Mouse (Mus musculus) neutrophil, adult 65 days (primary cell): ENCODE results near the gene Wfikkn2. TPM values are rescaled to one million over a fixed set of nuclear protein-coding genes. Genes with fewer than 3 reads are reported as not detected.

Experiments used
- total RNA-seq: library from RNA; stranded (reverse); gene quantifications from 2 replicates; pipeline ENCODE4 v1.2.4, GENCODE M21; 2023

Gene Wfikkn2
- total RNA-seq: not detected in 2 replicates

DNA sequence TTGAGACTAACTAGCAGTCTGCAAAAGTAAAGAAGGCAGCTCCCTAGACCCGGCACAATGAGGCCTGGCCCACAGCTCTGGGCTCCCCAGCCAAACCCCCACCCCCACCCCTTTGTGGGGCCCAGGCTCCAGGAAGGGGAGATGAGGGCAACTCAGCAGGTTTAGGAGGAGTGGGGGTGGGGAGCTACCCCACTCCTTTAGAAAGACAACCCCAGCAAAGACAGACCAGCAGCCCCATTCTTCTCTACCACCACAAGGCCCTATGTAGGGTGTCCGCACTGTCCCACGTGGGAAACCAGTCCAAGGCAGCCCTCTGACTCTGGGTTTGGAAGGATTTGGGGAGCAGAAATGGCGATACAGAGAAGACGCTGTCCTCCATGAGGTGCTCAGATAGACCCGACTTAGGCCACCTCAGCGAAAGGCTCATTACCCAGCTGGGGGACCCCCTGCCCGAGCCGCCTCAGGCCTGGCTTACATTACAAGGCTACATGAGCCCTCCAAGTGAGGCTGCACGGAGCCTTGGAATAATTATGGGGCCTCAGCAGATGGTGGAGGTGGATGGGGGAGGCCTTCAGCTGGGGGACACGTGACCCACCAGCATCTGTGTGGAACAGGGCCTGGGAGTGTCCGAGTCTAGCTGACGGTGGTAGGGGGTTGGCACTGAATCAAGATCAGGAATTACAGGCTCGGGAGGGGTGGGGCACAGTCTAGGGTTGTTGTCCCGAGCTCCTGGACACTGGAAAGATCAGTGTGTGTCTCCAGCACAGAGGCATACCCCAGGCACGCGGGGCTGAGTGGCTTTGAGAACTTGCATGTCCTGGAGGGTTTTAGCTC, at the start of gene Wfikkn2:
TSS of gene Wfikkn2 (minus strand) at position 51 of the 834 bp plus-strand sequence.

DNA sequence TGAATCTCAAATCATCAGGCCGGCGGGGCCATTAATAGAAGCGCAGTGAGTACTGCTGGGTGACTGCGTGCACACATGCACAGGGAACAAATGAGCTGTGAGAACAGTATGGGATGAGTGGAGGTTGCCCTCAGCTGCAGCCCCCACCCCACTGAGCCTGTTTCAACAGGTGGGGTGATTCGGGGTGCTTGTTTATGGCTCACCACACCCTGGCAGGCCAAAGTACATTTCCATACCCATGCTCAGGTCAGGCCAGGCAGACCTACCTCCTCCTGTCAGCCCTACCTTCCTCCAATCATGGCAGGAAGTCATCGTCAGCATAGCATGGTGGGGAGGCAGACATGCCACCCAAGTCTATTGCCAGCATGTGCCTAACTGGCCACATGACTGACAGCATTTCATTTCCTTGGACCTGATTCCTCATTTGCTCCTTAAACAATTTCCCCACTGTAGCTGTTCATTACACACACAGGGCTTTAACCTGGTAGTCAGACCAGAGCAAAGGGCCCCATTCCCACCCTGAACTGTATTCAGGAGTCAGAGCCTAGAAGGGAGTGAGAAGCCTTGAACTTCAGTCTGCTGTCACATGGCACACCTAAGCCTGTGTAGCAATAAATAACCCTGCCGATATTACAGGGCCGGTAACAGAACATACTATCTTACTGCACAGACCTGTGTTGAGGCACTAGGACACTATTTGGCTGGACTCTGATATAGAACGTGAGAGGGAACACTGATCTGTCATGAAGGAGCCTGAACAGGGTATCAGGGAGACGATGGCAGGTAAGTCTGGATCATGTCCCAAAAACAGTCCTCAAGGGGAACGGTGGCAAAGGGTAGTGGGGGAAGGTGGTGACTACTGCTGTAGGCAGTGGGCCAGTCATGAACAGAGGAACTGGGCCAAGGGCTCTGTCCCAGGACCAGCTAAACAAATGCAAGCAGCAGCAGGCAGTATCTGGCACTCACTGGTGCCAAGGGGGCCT, 35.7 kb upstream of the Wfikkn2 start, which contains the start of gene Gm21885:
TSS of gene Gm21885 (plus strand) at position 675 of the 983 bp plus-strand sequence.

DNA sequence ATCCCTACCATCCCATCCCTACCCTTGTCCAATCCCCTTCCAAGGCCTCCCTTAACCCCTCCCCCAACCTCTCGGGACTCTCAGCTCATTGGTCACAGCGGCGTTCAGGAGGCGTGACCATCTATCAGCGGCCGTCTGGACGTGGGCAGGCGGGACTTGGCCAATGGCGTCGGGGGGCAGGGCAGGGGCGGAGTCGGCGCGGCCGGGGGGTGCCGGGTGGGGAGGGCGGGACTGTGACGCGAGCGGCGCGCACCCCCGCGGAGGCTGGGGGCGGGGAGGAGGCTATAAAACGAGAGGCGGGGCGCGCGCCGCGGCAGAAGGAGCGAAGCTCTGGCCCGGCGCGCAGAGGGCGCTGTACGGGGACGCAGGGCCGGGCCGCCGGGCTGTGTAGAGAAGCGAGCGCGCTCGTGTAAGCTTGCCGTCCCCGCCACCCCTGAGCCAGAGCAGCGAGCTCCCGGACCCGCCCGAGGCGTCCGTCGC, 34.6 kb downstream of the Wfikkn2 start, which contains the start of gene Tob1:
TSS of gene Tob1 (plus strand) at position 331 of the 480 bp plus-strand sequence.

Other genes with a start within 250 kb of the Wfikkn2 start
- 132 and 246 TPM in 2 replicates for gene Spag9, start 249.9 kb downstream of the Wfikkn2 start, total RNA-seq
- gene Tob1, start 34.6 kb downstream of the Wfikkn2 start, total RNA-seq: 68.9 and 84.3 TPM in 2 replicates
- gene Gm21885, start 35.9 kb upstream of the Wfikkn2 start, total RNA-seq: not detected in 2 replicates
- gene Luc7l3, start 76.0 kb upstream of the Wfikkn2 start, total RNA-seq: 46.2 and 71.5 TPM in 2 replicates
- gene Ankrd40, start 82.0 kb upstream of the Wfikkn2 start, total RNA-seq: 18.1 and 21.7 TPM in 2 replicates
- 1.1 and 3.8 TPM in 2 replicates for gene Abcc3, start 147.0 kb upstream of the Wfikkn2 start, total RNA-seq
- gene Cacna1g, start 228.2 kb upstream of the Wfikkn2 start, total RNA-seq: 0.13 and 1.7 TPM in 2 replicates
- gene Spata20, start 240.2 kb upstream of the Wfikkn2 start, total RNA-seq: not detected in 2 replicates